Mouse (Mus musculus): ENCODE measurements around the gene Igsf3. TPM values are rescaled to one million over a fixed set of nuclear protein-coding genes. Genes with fewer than 3 reads are reported as not detected.

The Igsf3 gene
- total RNA-seq, 1 experiment from 2014 or later, result 0.12 TPM

DNA sequence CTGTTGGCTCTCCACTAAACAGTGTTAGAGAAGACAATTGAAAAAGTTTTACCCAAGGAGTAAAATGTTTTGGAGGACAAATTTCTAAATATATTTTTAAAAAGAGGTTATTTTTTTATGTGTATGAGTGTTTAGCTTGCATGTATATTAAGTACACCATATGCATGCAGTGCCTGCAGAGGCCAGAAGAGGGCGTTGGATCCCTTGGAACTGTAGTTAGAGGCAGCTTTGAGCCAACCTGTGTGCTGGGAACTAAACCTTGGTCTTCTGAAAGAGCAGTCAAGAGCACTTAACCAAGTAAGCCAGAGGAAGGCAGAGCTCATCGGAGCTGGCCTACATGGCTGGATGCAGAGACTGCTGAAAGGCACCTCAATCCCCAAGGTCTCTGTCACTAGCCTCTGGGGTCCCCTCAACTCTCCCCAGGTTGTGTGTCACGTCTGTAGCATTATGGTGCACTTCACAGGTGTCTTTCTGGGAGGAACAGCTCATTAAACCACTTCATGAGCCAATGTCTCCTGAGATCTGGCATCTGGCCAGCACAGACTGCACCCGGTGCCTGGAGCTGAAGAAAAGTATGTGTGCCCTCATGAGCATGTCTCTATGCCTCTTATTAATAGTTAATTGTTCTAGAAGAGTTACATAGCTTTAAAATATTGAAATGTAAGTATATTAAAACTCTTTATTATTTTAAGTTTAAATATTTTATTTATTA lies 109.3 kb downstream of the Igsf3 start:
- no peak for ATAC-seq (ENCODE audit: extremely low read depth, insufficient number of reproducible peaks, low FRiP score, poor library complexity, severe bottlenecking)

DNA sequence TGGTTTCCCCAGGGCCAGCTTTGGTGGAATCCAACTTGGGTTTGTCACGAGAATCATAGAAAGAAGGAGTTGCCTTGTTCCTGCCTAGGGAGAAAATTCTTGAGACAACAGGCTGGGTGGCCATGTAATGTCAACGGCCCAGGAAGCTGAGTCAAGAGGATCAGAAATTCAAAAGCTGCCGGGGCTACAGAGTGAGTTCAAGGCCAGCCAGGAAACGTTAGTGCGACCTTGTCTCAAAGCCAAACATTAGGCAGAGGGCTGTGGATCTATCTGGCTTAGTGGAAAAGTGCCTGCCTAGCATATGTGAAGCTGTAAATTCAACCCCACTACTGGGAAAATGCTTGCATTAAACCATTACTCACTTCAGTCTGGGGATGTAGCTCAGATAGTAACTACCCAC lies 110.6 kb downstream of the Igsf3 start:
- ATAC-seq (ENCODE audit: extremely low read depth, insufficient number of reproducible peaks, low FRiP score, poor library complexity, severe bottlenecking), result no peak

DNA sequence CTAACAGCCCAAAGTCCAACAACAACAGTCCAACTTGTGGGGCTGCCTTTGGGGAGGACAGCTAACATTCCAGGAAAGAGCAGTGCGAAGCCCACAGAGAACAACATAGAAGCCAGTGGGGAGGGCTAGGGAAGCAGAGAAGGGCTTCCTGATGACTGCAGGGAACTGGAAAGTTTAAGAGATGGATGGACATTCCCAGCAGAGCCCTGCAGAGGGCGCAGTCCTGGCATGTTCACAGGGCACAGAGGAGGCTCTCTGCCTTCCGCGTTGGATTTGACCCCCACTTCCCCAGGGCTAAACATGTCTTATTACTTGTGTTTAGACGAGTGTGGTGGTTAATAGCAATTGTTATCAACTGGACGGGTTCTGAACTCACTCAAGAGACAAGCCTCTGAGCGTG lies 111.3 kb downstream of the Igsf3 start:
- ATAC-seq (ENCODE audit: extremely low read depth, insufficient number of reproducible peaks, low FRiP score, poor library complexity, severe bottlenecking), result no peak

DNA sequence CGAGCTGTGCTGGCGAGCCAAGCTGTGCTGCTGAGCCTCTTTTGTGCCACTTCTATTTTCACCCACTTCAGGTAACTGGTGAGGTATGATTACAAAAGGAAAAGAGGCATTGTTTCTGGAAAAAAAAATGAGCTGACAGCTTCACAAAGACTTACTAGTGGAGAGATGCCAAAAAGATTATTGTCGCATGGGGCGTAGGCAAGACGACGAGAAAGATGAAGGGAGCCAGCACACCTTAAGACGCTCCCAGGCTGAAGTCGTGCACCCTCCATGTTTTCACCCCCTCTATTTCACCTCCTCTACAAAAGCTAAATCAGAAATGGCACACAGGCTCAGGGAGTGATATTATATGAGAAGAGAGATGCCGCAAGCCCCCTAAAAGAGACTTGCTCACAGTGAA lies 113.6 kb downstream of the Igsf3 start:
- no peak for ATAC-seq (ENCODE audit: extremely low read depth, insufficient number of reproducible peaks, low FRiP score, poor library complexity, severe bottlenecking)

DNA sequence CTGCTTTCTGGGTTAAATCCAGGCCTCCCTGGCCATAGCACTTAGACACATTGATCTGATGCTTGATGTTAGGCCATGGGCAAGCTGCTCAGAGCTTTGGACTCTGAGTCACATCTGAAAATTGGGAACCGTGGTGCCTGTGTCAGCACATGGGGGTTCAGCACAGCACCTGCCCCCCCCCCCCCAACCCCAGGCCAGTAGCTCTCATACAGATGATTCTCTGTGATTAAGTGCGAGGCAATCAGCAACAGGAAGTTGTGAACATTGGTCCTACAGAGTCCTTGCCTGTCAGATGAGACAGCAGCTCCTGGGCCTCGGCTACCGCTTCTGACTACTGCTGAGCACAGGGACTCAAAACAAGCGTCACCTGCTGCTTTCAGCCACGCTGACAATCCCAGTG lies 116.0 kb downstream of the Igsf3 start:
- ATAC-seq (ENCODE audit: extremely low read depth, insufficient number of reproducible peaks, low FRiP score, poor library complexity, severe bottlenecking), result no peak

DNA sequence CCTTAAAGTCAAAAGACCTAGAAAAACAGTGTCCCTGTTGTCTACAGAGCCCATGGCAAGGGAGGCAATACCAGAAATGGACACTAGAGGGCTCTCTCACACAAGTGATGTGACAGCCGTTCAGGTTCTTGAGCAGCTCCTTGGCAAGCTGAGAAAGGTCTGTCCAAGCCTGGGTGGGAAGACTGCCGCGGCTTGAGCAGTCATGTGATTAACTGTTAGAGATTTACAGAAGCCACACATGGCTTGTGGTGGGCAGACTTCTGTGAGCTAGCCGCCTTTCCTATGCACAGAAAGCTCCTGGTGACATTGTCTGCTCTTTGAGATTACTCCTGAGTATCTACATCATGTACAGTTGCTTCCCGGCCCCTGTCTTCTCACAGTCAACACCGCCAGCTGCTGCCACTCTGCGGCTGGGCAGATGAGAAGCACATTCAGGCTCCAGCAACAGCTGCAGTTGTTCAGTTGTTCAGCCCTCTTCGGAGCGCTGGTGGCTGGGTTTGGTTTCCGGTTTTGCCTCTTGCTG lies 117.1 kb downstream of the Igsf3 start:
- ATAC-seq (ENCODE audit: extremely low read depth, insufficient number of reproducible peaks, low FRiP score, poor library complexity, severe bottlenecking), result peak; percentile 58

DNA sequence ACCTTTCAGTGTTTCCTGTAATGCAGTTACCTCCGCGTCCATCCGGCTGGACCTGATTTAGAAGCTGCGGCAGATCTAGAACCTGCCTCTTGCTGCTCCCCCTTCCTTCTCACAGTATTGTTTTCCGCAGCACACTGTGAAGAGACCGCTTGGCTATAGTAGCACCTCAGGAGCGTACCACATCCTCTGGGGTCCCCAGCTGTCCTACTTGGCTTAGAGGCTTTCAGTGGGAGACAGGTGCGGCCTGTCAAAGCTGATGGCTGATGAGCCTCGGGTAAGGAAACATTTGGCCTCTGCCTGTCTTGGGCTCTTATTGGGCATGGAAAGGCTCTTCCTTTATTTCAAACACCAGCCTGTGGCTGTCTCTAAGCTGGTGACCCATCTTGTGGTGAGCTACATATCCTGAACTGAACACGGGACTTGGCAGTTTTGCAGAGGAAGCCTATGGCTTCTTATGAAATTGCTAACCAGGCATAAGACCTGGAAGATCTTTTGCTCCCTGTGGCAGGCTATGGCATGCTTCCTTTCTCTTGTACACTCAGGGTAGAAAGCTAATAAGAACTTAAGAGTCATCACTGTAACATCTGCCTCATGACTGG lies 120.6 kb downstream of the Igsf3 start:
- no peak for ATAC-seq (ENCODE audit: extremely low read depth, insufficient number of reproducible peaks, low FRiP score, poor library complexity, severe bottlenecking)

DNA sequence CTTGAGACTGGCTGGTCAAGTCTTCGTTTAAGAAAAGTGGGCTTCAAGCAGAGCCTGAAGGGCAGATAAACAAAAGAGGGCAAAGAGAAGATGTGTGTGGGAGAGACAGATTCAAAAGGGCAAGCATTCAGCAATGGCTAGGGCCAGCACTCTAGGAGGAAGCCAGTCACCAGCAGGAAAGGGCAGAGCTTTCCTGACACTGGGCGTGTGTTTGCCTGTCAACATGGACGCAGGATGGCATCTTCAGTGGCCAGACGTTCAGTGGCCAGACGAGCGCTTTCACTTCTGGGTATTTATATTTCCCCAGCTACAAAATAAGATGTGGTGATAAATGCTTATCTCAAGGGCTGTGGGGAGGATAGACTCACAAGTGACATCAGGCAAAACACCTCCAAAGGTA lies 123.0 kb downstream of the Igsf3 start:
- no peak for ATAC-seq (ENCODE audit: extremely low read depth, insufficient number of reproducible peaks, low FRiP score, poor library complexity, severe bottlenecking)

DNA sequence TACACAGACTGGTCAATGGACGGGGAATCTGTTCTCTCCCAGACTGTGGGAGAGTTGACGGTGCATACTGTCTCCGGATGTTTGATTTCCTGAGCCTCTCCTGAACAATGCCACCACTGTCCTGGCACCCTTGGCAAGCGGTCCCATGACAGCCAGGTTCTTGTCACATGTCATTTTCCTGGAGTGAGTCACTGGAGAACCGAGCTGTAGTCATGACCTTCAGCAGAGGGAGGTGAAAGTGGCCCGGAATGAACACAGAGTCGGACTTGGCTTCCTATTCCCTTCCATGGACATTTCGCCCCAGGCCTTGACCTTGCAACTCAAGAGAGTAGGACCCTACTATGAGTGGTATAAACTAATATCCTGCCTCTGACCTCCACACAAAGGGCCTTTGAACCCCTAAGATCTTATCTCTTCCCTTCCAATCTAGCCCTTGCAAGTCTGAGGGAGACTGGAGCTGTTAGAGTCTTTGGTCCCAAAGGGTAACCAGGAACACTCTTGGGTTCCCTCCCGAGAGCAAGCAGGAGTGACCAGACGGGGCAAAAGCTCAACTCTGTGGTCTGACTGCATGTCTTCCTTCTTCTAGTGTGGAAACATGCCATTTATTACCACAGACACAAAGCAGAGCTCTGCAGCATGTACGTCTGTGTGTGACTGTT lies 123.6 kb downstream of the Igsf3 start:
- no peak for ATAC-seq (ENCODE audit: extremely low read depth, insufficient number of reproducible peaks, low FRiP score, poor library complexity, severe bottlenecking)

DNA sequence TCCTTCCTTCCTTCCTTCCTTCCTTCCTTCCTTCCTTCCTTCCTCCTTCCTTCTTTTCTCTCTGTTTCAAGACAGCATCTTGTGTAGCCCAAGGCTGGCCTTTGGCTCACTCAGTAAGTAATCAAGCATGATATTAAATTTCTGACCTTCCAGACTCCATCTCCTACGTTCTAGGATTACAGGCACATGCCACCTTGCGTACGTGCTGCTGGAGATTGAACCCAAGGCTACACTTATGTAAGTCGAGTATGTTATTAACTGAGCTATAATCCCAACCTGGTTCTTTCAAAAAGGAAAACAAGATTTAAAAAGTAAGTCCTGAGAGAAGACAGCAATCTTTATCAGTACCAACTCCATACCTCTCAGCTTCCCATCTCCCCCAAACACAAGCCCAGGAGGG lies 124.7 kb downstream of the Igsf3 start:
- ATAC-seq (ENCODE audit: extremely low read depth, insufficient number of reproducible peaks, low FRiP score, poor library complexity, severe bottlenecking), result no peak

DNA sequence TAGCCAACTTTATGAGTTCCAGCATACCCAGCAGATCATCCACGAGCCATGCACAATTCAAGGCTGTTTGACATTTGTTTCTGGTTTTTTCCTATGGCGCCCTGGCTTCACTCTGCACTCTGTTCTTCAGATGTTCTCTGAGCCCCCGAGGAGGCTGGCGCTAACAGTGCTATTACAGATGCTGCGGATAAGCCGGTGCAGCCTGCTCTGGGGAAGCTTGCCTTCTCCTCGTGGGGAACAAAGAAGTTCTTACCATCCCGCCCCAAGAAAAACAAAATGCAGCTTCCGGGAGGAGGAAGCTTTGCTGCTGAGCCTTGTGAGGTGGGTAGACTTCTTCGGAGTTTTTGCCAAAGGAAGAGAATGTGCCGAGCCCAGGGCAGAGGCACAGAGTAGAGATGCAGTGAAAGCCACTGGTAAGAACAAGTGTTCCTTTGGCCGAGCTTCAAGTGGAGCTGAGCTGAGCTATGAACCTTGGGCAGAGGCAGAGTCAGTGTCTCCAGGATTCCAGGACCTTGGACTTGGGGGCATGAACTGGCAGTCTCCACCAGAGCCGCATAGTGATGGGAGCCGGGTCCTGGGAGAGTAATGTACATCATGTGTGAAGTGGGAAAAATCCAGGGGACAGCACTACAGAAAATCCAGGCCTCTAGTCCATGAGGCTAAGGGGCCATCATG lies 125.3 kb downstream of the Igsf3 start:
- no peak for ATAC-seq (ENCODE audit: extremely low read depth, insufficient number of reproducible peaks, low FRiP score, poor library complexity, severe bottlenecking)

DNA sequence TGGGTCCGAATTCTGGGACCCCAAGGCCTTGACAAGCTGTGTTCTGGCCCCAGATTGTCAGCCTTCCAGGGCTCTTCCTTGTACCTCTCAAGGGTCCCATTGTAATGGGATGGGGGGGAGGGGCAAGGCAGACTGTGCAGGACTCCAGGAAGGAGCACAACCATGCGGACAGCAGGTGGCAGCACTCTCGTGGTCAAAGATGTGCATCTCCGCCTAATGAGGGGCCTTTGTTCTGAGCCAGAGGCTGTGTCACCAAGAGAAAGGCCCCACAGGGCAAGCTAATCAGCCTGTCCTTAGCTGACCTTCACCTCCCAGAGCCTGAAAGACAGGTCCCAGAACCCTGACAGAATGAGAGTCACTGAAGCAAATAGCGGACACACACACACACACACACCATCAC lies 129.3 kb downstream of the Igsf3 start:
- no peak for ATAC-seq (ENCODE audit: extremely low read depth, insufficient number of reproducible peaks, low FRiP score, poor library complexity, severe bottlenecking)

DNA sequence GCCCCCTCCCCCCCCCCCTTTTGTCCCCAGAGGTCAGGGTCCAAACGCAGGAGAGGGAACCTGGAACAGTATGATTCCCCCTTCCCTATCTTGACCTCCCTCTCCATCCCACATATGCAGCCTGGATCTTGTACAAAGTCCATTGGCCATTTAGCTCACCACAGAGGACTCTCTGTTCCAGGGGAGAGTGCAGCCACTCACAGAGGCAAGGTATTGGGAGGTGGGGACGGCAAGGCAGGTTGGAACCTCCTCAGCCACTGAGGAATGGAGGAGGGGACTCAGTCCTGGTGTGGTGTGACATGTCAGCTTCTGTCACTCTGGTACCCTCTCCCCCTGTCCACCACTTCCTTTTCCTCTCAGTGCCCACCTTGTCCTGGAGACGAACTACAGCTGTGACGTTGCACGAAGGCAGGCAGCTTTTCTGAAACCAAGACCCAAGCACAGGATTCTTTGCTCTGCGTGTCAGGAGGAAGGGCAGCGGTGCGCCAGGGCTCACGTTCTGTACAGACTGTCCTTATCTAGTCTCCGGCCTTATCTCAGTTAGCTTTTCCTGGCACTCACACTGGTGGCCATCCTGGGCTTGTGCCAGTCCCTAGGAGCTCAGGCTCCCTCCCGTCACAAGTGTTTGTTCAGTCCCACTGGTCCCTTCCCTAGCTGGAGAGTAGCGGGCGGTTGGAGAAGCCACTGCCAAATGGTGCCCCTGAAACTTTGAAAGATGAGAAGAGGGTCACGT lies 130.3 kb downstream of the Igsf3 start:
- ATAC-seq (ENCODE audit: extremely low read depth, insufficient number of reproducible peaks, low FRiP score, poor library complexity, severe bottlenecking), result no peak

DNA sequence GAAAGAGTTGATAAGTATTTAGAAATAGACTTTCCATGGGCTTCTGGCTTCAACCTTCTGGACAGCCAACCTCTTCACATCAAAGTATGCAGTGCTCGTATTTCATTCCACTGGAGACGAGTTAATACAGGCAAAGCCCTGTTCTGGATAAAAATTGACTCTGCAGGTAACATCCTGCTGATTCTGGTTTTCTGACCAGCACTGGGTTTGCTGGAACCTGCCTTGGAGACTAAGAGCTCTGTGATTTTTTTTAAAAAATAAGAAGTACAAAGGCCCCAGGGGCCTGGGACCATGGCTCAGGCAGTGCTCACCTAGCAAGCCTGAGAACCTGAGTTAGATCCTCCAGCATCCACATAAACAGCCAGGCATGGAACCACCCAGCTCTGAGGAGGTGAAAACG lies 130.9 kb downstream of the Igsf3 start:
- no peak for ATAC-seq (ENCODE audit: extremely low read depth, insufficient number of reproducible peaks, low FRiP score, poor library complexity, severe bottlenecking)

DNA sequence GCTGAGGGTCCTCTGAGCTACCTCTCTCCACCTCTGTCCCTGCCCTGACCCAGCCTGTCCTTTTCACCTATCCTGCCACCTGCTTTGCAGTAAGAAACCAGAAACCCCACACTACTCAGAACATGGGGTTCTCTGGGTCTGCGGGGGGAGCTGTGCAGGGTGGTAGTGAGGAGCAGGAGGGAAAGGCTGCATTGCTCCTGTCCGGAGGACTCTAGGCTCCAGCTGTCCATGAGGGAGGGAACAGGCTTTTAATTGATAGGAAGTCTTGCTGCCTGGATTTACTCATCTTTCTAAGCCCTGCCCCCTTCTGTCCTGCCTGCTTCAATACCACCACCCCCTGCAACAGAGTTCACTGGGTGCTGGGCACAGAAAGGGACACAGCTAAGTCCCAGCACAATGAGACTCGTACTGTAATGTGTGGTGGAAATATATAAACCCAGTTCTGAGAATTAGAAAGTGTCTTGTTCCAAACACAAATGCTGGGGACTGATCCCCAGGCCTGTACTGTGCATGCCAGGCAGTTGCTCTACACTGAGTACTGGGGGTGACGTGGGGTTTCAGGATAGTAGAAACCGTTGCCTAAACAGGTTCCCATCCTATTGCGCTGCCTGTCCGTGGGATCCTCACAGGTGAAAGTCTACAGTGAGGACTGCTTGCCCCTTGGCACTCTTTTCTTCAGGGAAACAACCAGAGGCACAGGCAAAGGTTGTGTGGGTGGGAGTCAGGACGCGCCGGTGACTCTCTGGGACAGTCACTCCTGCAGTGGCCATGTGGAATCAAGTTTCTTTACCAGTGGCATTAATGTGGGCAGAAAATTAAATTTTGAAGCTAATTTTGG lies 133.0 kb downstream of the Igsf3 start:
- ATAC-seq (ENCODE audit: extremely low read depth, insufficient number of reproducible peaks, low FRiP score, poor library complexity, severe bottlenecking), result no peak

DNA sequence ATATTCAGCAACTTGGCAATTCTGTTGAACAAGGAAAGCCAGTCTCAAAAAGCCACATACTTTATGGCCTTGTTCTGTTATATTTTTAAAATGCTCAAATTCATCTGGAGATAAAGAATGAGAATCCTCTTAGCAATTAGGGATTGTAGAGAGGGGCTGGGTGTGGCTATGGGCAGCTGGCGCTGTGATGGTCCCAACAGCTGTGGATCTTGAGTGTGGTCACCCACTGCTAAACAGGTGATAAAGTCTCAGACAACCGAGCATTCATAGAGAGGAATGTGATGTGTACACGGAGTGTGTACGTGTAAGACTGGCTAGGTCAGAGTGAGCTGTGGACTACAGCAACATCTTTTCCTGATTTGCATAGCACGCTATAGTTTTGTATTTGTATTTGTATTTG lies 133.7 kb downstream of the Igsf3 start:
- ATAC-seq (ENCODE audit: extremely low read depth, insufficient number of reproducible peaks, low FRiP score, poor library complexity, severe bottlenecking), result no peak

All from neutrophil, adult 5-6 weeks (primary cell).